Mouse (Mus musculus): ENCODE measurements at regions not wholly inside any gene's neighbourhood (a gene's known extent, or its start where the extent isn't known, plus 50 kb on each side); places are given as distances from the start of the nearest gene placed in this dataset. TPM values are rescaled to one million over a fixed set of nuclear protein-coding genes. Genes with fewer than 3 reads are reported as not detected.

Small RNA genes in the stretch of these regions (microRNA-seq; reads per million reads assigned to microRNA genes)
- gene Gm22401 (ENCODE audit: borderline number of aligned reads) = not detected

All from embryonic facial prominence, embryonic 11.5 days (tissue).